Mouse (Mus musculus) intestine, embryonic 14.5 days (tissue): ENCODE data around the gene Ttc26. TPM values are rescaled to one million over a fixed set of nuclear protein-coding genes. Genes with fewer than 3 reads are reported as not detected.
"Not testable (repeated sequence)": the region's sequence is repeated elsewhere in the genome, so short reads cannot be mapped to it uniquely, and the experiment has no call there.

Source experiments
- ATAC-seq: fragments of 200-750 bp; cut with Nextera tagmentation; replicated peaks from 2 replicates; pipeline ENCODE4 v1.8.0; 2017; ENCODE audit warnings: low read depth, moderate number of reproducible peaks, moderate TSS enrichment, moderate library complexity; ENCODE audit not compliant: low FRiP score, low TSS enrichment
- DNase-seq: peaks from one replicate; pipeline ENCODE4 v3.0.0-alpha.2; 2018; ENCODE audit warnings: low spot score
- H3K27ac ChIP-seq: fragments of 300-500 bp; sonication (generic); 2 replicates; pipeline ENCODE4 v1.5.1; 2014; ENCODE audit warnings: low read depth, mild to moderate bottlenecking, control low read depth
- H3K27me3 ChIP-seq: fragments of 300-500 bp; sonication (generic); replicated peaks from 2 replicates; pipeline ENCODE4 v1.6.1; 2014; ENCODE audit warnings: low read length, control low read depth; ENCODE audit not compliant: control insufficient read depth, insufficient read depth
- H3K36me3 ChIP-seq: fragments of 300-500 bp; sonication (generic); 2 replicates; pipeline ENCODE4 v1.6.1; 2014; ENCODE audit warnings: low read length, control low read depth; ENCODE audit not compliant: control insufficient read depth, insufficient read depth
- H3K4me1 ChIP-seq: fragments of 300-500 bp; sonication (generic); replicated peaks from 2 replicates; pipeline ENCODE4 v1.6.1; 2014; ENCODE audit warnings: low read length, control low read depth, mixed read lengths; ENCODE audit not compliant: control insufficient read depth, insufficient read depth
- H3K4me2 ChIP-seq: fragments of 300-500 bp; sonication (generic); 2 replicates; pipeline ENCODE4 v1.6.1; 2014; ENCODE audit warnings: low read length
- H3K4me3 ChIP-seq: fragments of 300-500 bp; sonication (generic); 2 replicates; pipeline ENCODE4 v1.5.1; 2014; ENCODE audit warnings: low read depth, low read length, control low read depth, mixed read lengths
- H3K9ac ChIP-seq: fragments of 300-500 bp; sonication (generic); 2 replicates; pipeline ENCODE4 v1.6.1; 2014; ENCODE audit warnings: mild to moderate bottlenecking, low read length
- H3K9me3 ChIP-seq: fragments of 300-500 bp; sonication (generic); 2 replicates; pipeline ENCODE4 v1.6.1; 2016; ENCODE audit warnings: low read length, control low read depth; ENCODE audit not compliant: control insufficient read depth
- WGBS: fragments of 180-500 bp; shearing (Covaris S2); extraction: QIAGEN DNeasy Blood & Tissue Kit; methylation state at CpG from one replicate; pipeline ENCODE4 v1.1.7; 2014; 5-methylcytosine and 5-hydroxymethylcytosine counted together
- polyA plus RNA-seq: library from polyadenylated mRNA; unstranded; fragments of >200 nt; fragmentation: Nextera tagmentation; extraction: Ambion mirVana; gene quantifications from 2 replicates; pipeline ENCODE4 v1.2.1, GENCODE M21; 2014

Ttc26 gene
- polyA plus RNA-seq, 1 experiment from 2014 or later, result 5.0 TPM

DNA sequence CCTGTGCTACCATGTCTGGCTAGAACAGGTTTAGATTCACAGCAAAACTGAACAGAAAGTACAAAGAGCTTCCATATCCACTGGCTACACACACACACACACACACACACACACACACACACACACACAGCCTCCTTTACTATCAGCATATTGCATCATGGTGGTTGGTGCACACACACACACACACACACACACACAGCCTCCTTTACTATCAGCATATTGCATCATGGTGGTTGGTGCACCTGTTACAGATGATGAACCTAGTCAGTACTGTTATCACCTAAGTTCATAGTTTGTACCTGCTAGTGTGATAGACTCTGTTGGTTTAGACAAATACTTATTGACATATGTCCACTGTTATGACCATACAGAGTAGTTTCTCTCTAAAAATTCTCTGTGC is 75.2 kb downstream of the Ttc26 start:
- ATAC-seq, H3K4me2 ChIP-seq, H3K9ac ChIP-seq, H3K4me3 ChIP-seq, H3K4me1 ChIP-seq, H3K27ac ChIP-seq, H3K27me3 ChIP-seq, H3K9me3 ChIP-seq, DNase-seq: not testable (repeated sequence)
- H3K36me3 ChIP-seq, result peaks cover 74% of the 10 kb centered on the region

DNA sequence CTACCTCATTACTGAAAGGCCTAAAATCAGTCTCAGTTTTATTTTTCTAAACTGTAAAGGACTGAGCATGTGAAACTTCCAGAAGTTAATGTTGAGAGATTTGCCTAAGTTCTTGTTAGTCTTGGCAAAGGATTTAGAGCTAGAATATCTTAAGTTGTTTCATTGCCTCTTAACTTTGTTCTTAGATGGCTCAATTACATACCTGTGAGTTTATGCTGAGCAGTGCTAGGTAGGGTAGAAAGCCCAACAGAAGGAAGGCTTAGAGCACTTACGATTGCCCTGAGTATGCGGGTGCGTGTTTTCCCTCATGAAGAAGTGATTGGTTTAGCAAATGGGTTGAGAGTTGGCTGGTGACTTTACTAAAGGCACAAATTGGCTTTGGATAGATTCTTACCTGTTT is 76.8 kb downstream of the Ttc26 start:
- Histone ChIP-seq H3K9me3 (no peaks in the 10 kb centered on the region), H3K27me3 (no peaks in the 10 kb centered on the region), H3K9ac (no peak overlapping the region), H3K4me3 (no peak overlapping the region), H3K36me3 (peaks cover 75% of the 10 kb centered on the region), H3K27ac (no peak overlapping the region), H3K4me2 (no peak overlapping the region), H3K4me1 (no peaks in the 10 kb centered on the region)
- ATAC-seq, result no peak
- no peak for DNase-seq
- WGBS, result 96% methylated on average over 3 of the region's 3 CpGs

DNA sequence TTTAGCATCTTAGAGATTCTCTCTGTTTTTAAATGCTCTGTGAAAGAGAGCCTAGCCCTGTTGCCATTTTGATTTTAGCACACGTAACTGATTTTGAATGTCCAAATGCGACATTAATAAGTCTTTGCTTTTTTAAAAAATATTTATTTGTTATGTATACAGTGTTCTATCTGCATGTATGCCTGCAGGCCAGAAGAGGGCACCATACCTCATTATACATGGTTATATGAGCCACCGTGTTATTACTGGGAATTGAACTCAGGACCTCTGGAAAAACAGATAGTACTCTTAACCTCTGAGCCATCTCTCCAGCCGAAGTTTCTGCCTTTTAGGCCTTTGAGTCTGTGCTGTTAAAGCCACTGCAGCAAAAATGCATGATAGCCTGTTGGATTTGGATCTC is 88.3 kb downstream of the Ttc26 start:
- Histone ChIP-seq H3K4me3 (no peak overlapping the region), H3K27me3 (no peaks in the 10 kb centered on the region), H3K9me3 (no peaks in the 10 kb centered on the region), H3K9ac (no peak overlapping the region), H3K4me1 (no peaks in the 10 kb centered on the region), H3K4me2 (no peak overlapping the region), H3K36me3 (peaks cover 45% of the 10 kb centered on the region), H3K27ac (no peak overlapping the region)
- no peak for ATAC-seq
- no peak for DNase-seq
- WGBS, result 88% methylated on average over 4 of the region's 4 CpGs

Other genes starting within 250 kb of the Ttc26 start
- gene D630045J12Rik, start 127.5 kb upstream of the Ttc26 start, polyA plus RNA-seq, result 5.6 and 6.9 TPM in 2 replicates
- gene Zc3hav1l, start 82.2 kb upstream of the Ttc26 start, polyA plus RNA-seq, result 12.8 and 15.6 TPM in 2 replicates
- 9.2 and 10.2 TPM in 2 replicates for gene Zc3hav1, start 26.9 kb upstream of the Ttc26 start, polyA plus RNA-seq
- gene Ubn2, start 52.5 kb downstream of the Ttc26 start, polyA plus RNA-seq, result 14.7 and 15.7 TPM in 2 replicates
- gene Fmc1, start 152.0 kb downstream of the Ttc26 start, polyA plus RNA-seq, result 156 and 164 TPM in 2 replicates
- 47.1 and 52.3 TPM in 2 replicates for gene Luc7l2, start 169.9 kb downstream of the Ttc26 start, polyA plus RNA-seq